Mouse (Mus musculus): ENCODE results near the gene Gm13040.
"Not testable (repeated sequence)": the region's sequence is repeated elsewhere in the genome, so short reads cannot be mapped to it uniquely, and the experiment has no call there.

Gene Gm13040

DNA sequence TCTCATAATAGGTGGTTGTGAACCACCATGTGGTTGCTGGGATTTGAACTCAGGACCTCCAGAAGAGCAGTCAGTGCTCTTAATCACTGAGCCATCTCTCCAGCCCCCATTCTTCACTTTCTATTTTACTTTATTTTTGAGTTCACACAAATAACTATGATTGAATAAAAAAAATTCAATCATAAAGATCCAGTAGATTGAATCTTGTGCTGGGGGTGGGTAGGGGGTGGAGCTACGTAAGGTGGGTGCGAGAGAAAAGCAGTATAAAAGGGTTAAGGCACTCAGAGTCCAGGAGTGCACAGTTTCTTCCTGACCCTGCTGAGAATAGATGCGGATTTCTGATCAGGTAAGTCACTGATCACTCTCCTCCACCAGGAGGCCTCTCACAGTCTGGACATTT lies at the start of gene Gm13040:
Gene Gm13040, plus strand, starts transcription at position 301 of the 400 bp plus-strand sequence.
- DNase-seq = not testable (repeated sequence)

DNA sequence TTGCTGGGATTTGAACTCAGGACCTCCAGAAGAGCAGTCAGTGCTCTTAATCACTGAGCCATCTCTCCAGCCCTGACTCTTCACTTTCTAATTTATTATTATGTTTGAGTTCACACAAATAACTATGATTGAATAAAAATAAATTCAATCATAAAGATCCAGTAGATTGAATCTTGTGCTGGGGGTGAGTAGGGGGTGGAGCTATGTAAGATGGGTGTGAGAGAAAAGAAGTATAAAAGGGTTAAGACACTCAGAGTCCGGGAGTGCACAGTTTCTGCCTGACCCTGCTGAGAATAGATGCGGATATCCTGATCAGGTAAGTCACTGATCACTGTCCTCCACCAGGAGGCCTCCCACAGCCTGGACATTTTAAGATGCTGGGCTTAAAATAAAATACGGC lies 24.7 kb upstream of the Gm13040 start, which contains the start of gene Gm13043:
Gene Gm13043, plus strand, starts transcription at position 301 of the 400 bp plus-strand sequence.
- no peak for DNase-seq

DNA sequence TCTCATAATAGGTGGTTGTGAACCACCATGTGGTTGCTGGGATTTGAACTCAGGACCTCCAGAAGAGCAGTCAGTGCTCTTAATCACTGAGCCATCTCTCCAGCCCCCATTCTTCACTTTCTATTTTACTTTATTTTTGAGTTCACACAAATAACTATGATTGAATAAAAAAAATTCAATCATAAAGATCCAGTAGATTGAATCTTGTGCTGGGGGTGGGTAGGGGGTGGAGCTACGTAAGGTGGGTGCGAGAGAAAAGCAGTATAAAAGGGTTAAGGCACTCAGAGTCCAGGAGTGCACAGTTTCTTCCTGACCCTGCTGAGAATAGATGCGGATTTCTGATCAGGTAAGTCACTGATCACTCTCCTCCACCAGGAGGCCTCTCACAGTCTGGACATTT lies 15.6 kb downstream of the Gm13040 start, which contains the start of the genes BC080695 and Gm13057:
Gene BC080695, plus strand, starts transcription at position 301 of the 400 bp plus-strand sequence.
Gene Gm13057, plus strand, starts transcription at position 310 of the 400 bp plus-strand sequence.
- DNase-seq = not testable (repeated sequence)

All from lung, postnatal 10 days (tissue).